Mouse (Mus musculus): ENCODE results near the gene Atoh1. TPM values are rescaled to one million over a fixed set of nuclear protein-coding genes. Genes with fewer than 3 reads are reported as not detected.

Atoh1 gene
- total RNA-seq (2022) = not detected

DNA sequence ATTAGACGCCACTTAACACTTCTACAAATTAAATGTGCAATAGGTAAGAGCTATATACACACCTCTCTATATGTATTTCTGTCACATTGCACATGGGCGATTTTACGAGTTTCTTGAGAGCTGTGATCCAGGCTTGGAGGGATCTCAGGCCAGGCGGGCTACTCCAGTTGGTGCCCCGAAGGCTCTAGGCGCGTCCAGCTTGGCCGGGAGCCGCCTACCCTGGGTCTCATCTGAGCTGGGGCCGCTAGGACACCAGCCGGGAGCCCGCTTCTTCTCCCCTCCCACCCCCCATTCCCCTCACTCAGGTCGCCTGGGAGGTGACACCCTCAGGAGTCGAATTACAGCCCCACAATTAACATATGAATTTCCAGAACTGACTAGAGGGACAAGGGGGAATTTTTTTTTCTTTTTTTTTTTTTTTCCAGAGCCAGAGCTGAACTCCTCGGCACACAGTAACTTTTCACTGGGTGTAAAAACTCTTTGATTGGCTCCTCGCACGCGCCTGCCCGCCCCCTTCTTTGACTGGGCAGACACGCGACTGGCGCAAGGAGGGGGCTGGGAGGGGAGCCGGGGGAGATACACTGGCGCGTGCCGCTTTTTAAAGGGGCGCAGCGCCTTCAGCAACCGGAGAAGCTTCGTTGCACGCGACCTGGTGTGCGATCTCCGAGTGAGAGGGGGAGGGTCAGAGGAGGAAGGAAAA lies at the start of gene Atoh1:
Atoh1 (plus strand) TSS at position 627 of the 700 bp plus-strand sequence.
- DNase-seq (ENCODE audit: low spot score in 2 of 2) = no peak

- DNase-seq (ENCODE audit: low spot score in 2 of 2) = no peak
Measured at GRCm38 (mm10) chr6:64683974-64684373, 45.0 kb upstream of the Atoh1 start.

- no peak for DNase-seq (ENCODE audit: low spot score in 2 of 2)
Measured at GRCm38 (mm10) chr6:64684973-64685372, 44.0 kb upstream of the Atoh1 start.

DNA sequence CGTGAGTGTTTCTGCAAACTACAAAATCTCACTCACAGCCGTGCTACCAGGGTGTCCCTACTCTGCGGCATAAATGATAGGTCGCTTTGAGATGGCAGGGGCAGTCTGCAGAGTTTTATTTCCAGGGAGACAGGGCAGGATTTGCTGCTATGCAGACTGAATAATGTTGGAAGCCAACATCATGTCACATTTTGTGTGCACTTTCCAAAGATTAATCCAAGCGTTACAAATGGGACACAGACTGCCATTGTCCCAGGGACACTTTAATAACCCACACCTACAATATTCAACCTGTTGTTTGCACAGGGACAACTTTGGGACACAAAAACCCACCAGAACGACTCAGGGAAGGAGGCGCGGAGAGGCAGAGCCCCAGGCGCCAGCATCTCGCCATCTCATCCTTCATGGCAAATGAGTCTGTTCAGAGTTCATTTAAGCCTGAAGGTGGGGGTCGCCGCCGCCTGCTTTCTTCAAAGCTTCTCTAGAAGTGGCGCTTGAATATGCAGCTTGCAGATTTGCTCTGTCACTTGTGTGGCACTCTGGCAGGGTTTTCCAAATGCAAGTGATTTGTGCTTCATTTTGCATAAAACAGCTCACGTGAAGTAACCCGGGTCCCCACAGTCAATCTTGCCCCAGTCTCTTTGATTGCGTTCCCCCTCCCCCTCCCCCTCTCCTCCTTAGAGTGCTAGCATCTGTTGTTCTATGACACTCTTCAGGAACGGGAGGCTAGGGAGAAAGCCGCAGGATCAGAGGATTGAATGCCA lies 40.6 kb upstream of the Atoh1 start:
- no peak for DNase-seq (ENCODE audit: low spot score in 2 of 2)

DNA sequence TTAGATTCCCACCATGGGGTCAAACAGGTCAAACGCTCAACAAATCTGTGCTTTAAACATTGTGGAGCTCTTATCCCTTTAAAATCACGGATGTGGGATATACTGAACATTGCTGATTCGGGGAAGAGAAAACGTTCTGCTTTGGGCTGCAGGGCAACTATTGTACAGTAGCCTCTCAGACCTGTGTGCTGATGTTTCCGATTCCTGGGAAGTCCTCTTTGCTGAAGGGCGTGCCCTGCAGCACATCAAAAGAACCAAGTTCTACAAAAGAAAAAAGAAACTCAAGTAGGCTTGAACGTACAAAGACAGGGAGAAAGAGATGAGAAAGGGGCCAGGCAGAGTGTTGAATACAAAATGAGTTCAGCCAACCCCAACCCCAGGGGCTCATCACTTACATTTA lies 34.2 kb upstream of the Atoh1 start:
- DNase-seq (ENCODE audit: low spot score in 2 of 2) = no peak

GRCm38 (mm10) chr6:64703659-64704058 lies 25.3 kb upstream of the Atoh1 start:
- no peak for DNase-seq (ENCODE audit: low spot score in 2 of 2)

DNA sequence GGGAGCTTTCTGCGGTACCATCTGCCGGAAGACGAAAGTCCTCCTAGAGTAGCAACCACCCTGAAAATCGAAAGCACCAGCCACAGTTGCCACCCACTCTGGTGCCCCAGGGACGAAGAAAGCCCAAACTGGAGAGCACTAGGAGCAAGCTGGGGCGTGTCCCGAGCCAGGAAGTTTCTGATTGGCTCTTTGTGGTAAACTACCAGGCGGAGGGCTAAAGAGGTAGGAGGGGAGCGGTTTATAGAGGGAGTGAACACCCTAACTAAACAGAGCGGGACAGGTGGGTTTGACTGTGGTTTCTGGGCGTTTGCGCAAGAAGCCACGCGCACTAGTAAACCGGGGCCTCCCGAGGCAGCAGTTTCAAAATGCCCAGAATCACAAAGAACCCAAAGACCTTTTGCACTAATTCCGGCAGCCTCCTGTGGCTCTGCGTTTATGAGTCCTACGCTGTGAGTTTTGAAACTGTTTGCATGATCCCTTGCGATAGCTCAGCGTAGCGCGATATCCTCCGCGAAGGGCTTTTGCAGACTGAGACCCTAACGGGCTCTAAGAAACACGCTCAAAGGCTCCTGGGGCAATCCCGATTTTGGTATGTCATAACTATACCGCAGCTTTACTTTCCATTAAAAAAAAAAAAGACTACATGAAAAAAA lies 1.0 kb upstream of the Atoh1 start:
- DNase-seq (ENCODE audit: low spot score in 2 of 2) = no peak

DNA sequence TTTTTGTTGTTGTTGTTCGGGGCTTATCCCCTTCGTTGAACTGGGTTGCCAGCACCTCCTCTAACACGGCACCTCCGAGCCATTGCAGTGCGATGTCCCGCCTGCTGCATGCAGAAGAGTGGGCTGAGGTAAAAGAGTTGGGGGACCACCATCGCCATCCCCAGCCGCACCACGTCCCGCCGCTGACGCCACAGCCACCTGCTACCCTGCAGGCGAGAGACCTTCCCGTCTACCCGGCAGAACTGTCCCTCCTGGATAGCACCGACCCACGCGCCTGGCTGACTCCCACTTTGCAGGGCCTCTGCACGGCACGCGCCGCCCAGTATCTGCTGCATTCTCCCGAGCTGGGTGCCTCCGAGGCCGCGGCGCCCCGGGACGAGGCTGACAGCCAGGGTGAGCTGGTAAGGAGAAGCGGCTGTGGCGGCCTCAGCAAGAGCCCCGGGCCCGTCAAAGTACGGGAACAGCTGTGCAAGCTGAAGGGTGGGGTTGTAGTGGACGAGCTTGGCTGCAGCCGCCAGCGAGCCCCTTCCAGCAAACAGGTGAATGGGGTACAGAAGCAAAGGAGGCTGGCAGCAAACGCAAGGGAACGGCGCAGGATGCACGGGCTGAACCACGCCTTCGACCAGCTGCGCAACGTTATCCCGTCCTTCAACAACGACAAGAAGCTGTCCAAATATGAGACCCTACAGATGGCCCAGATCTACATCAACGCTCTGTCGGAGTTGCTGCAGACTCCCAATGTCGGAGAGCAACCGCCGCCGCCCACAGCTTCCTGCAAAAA lies 496 bp downstream of the Atoh1 start:
- DNase-seq (ENCODE audit: low spot score in 2 of 2) = no peak

DNA sequence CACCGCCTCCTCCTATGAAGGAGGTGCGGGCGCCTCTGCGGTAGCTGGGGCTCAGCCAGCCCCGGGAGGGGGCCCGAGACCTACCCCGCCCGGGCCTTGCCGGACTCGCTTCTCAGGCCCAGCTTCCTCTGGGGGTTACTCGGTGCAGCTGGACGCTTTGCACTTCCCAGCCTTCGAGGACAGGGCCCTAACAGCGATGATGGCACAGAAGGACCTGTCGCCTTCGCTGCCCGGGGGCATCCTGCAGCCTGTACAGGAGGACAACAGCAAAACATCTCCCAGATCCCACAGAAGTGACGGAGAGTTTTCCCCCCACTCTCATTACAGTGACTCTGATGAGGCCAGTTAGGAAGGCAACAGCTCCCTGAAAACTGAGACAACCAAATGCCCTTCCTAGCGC lies 1.1 kb downstream of the Atoh1 start:
- DNase-seq (ENCODE audit: low spot score in 2 of 2) = no peak

DNA sequence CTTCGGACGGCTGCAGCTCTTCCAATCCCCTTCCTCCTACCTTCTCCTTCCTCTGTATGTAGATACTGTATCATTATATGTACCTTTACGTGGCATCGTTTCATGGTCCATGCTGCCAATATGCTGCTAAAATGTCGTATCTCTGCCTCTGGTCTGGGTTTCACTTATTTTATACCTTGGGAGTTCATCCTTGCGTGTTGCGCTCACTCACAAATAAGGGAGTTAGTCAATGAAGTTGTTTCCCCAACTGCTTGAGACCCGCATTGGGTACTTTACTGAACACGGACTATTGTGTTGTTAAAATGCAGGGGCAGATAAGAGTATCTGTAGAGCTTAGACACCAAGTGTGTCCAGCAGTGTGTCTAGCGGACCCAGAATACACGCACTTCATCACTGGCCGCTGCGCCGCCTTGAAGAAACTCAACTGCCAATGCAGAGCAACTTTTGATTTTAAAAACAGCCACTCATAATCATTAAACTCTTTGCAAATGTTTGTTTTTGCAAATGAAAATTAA lies 1.6 kb downstream of the Atoh1 start:
- DNase-seq (ENCODE audit: low spot score in 2 of 2) = no peak

- DNase-seq (ENCODE audit: low spot score in 2 of 2) = no peak
Measured at GRCm38 (mm10) chr6:64731126-64731525, 2.2 kb downstream of the Atoh1 start.

- DNase-seq (ENCODE audit: low spot score in 2 of 2) = no peak
Measured at GRCm38 (mm10) chr6:64731621-64732320, 2.8 kb downstream of the Atoh1 start.

DNA sequence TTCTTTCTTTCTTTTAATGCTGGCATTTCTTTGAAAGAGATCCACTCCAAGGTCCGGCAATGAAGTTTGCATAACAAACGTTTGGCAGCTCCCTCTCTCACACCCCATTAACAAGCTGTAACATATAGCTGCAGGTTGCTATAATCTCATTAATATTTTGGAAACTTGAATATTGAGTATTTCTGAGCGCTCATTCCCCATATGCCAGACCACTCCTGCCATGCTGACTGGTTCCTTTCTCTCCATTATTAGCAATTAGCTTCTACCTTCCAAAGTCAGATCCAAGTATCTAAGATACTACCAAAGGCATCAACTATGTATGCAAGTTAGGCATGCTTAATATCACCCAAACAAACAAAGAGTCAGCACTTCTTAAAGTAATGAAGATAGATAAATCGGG lies 4.4 kb downstream of the Atoh1 start:
- DNase-seq (ENCODE audit: low spot score in 2 of 2) = no peak

DNA sequence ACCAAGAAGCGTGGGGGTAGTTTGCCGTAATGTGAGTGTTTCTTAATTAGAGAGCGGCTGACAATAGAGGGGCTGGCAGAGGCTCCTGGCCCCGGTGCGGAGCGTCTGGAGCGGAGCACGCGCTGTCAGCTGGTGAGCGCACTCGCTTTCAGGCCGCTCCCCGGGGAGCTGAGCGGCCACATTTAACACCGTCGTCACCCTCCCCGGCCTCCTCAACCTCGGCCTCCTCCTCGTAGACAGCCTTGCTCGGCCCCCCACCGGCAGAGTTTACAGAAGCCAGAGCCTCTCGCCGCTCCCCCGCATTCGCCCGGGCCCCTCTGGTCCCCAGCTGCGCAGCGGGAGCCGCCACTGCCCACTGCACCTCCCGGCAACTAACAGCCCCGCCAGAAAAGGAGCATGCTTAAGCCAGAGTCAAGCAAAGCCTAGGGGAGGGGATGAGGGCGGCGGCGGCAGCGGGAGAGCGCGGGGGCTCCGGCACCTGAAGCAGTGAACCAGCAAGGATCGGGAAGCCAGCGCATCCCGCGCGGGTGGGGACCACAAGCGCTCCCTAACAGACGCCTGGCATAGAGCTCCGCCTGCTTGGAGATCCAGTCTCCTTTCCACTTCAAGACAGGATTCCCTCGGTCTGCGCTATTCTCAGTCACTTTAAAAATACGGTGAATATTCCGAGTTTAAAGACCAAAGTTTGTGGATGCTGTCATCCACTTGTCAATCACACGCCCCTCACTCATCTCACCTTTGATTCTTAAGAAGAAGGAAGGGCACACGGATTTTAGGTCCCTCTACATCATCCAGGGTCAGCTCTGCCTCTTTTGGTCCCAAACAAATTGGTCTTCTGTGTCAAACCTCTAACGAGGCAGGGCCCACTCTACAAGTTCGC lies 5.8 kb downstream of the Atoh1 start:
- DNase-seq (ENCODE audit: low spot score in 2 of 2) = no peak

DNA sequence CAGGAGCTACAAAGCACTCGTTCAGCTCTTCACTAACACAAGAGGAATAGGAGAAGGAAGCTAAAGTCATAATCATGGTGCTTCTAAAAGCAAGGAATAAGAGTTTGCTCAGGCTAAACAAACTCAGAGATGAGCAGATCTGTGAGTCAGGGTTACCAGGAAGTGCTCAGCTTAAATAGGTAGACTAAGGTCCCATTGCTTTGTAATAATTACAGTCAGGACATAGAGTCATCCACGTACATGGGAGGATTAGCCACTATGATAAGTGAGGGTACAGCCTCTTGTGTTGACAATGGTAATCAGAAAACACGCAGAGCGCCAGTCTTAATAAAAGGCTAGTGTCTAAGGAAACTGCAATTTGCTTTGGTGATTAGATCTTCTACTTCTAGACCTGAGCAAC lies 7.4 kb downstream of the Atoh1 start:
- no peak for DNase-seq (ENCODE audit: low spot score in 2 of 2)

DNA sequence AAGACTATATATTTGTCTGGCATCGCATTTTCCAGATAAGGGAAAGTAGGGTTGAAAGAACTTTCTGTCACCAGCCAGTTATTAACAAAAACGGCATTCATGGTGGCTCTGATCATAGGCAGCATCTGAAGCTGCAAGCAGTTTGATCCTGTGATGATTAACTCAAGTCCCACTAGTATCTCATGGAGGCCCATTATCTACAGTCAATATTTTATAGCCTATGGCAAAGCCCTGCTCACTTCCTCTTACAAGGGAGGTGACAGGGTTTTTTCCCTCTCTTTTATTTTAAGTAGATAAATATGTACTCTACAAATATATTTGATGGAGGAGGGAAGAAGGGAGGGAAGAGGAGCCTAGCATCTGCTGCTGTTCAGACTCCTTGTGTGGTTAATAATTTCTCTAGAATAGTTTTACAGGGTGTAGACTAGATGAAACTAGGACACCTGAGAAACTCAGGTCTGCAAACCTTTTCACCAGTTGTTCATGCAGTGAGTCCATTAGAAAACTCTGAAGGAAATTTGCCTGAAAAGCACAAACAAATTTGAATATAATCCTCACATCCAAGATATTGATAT lies 14.1 kb downstream of the Atoh1 start:
- DNase-seq (ENCODE audit: low spot score in 2 of 2) = no peak

- DNase-seq (ENCODE audit: low spot score in 2 of 2) = no peak
Measured at GRCm38 (mm10) chr6:64754515-64754914, 25.6 kb downstream of the Atoh1 start.

GRCm38 (mm10) chr6:64763901-64764300 lies 35.0 kb downstream of the Atoh1 start:
- DNase-seq (ENCODE audit: low spot score in 2 of 2) = no peak

- DNase-seq (ENCODE audit: low spot score in 2 of 2) = no peak
Measured at GRCm38 (mm10) chr6:64773430-64773829, 44.5 kb downstream of the Atoh1 start.
